Mouse (Mus musculus) hindbrain, embryonic 16.5 days (tissue): ENCODE results near the gene Uba7. TPM values are rescaled to one million over a fixed set of nuclear protein-coding genes. Genes with fewer than 3 reads are reported as not detected.

Experiments
- ATAC-seq: fragments of 200-750 bp; cut with Nextera tagmentation; 2 replicates; pipeline ENCODE4 v1.8.0; 2017; ENCODE audit warnings: moderate TSS enrichment, moderate library complexity
- H3K27ac ChIP-seq: fragments of 300-500 bp; sonication (generic); 2 replicates; pipeline ENCODE4 v1.5.1; 2014; ENCODE audit warnings: low read depth, mild to moderate bottlenecking, control low read depth, low read length, moderate library complexity
- H3K27me3 ChIP-seq: fragments of 300-500 bp; sonication (generic); replicated peaks from 2 replicates; pipeline ENCODE4 v1.6.1; 2014; ENCODE audit warnings: low read length; ENCODE audit not compliant: control insufficient read depth, insufficient read depth
- H3K36me3 ChIP-seq: fragments of 300-500 bp; sonication (generic); 2 replicates; pipeline ENCODE4 v1.6.1; 2014; ENCODE audit warnings: mild to moderate bottlenecking, low read length, moderate library complexity, mixed read lengths; ENCODE audit not compliant: control insufficient read depth, insufficient read depth
- H3K4me1 ChIP-seq: fragments of 300-500 bp; sonication (generic); 2 replicates; pipeline ENCODE4 v1.6.1; 2014; ENCODE audit warnings: low read depth, low read length; ENCODE audit not compliant: control insufficient read depth, insufficient read depth
- H3K4me2 ChIP-seq: fragments of 300-500 bp; sonication (generic); 2 replicates; pipeline ENCODE4 v1.6.1; 2014; ENCODE audit warnings: mild to moderate bottlenecking, low read length, control low read depth, moderate library complexity
- H3K4me3 ChIP-seq: fragments of 300-500 bp; sonication (generic); 2 replicates; pipeline ENCODE4 v1.5.1; 2014; ENCODE audit warnings: mild to moderate bottlenecking, low read length, control low read depth, moderate library complexity
- H3K9ac ChIP-seq: fragments of 300-500 bp; sonication (generic); 2 replicates; pipeline ENCODE4 v1.6.1; 2014; ENCODE audit warnings: low read depth, mild to moderate bottlenecking, control low read depth, low read length, moderate library complexity
- H3K9me3 ChIP-seq: fragments of 300-500 bp; sonication (generic); 2 replicates; pipeline ENCODE4 v1.6.1; 2014; ENCODE audit warnings: mild to moderate bottlenecking, low read length, moderate library complexity; ENCODE audit not compliant: control insufficient read depth
- WGBS: fragments of 180-500 bp; shearing (Covaris S2); extraction: QIAGEN DNeasy Blood & Tissue Kit; methylation state at CpG from one replicate; pipeline ENCODE4 v1.1.7; 2014; 5-methylcytosine and 5-hydroxymethylcytosine counted together
- polyA plus RNA-seq: library from polyadenylated mRNA; unstranded; fragments of >200 nt; fragmentation: Nextera tagmentation; extraction: Ambion mirVana; gene quantifications from 2 replicates; pipeline ENCODE4 v1.2.1, GENCODE M21; 2015

Uba7 gene
- polyA plus RNA-seq, 1 experiment from 2014 or later, result 9.6 TPM

DNA sequence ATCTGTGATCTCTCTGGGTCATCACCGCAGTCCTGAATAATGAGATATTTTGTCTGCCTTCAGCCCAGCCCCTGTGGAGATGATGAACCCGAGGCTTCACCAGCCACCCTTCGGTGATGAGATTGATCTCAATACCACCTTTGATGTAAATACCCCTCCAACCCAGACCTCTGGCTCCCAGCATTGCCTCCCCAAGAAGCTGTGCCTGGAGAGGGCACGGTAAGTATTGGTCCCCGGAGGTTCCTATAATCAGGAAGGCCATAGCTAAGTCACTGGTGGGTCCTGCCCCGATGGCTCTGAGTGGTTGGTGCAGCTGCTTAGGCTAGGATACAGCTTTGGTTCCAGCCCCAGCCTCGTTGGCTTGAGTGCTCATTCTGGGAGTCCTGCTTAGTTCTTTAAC, 6.8 kb upstream of the Uba7 start:
- Histone ChIP-seq H3K9ac (no peak overlapping the region), H3K4me1 (no peaks in the 10 kb centered on the region), H3K27ac (no peak overlapping the region), H3K9me3 (no peaks in the 10 kb centered on the region), H3K4me3 (no peak overlapping the region), H3K27me3 (no peaks in the 10 kb centered on the region), H3K36me3 (0 out of 2 replicates have a peak, but pooled peaks cover 3% of the 10 kb centered on the region), H3K4me2 (no peak overlapping the region)
- 92% methylated on average over 7 of the region's 7 CpGs for WGBS
- ATAC-seq, result no peak

DNA sequence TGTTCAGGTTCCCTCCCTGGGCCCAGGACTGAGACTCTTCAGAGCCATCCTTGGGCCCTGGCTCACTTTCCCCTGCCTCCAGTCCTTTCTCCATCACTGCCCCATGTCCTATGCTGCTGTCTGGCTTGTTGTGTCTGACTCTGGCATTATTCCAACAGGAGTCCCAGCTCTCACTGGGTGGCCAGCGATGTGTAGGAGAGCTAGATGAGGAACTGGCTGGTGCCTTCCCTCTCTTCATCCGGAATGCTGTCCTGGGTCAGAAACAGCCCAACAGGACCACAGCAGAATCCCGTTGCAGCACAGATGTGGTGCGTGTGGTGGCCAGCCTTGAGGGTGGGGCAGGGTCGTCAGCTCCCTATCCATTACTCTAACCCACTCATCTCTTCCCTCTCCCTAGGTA, 5.0 kb upstream of the Uba7 start:
- Histone ChIP-seq H3K27me3 (no peaks in the 10 kb centered on the region), H3K9ac (no peak overlapping the region), H3K4me2 (no peak overlapping the region), H3K4me3 (no peak overlapping the region), H3K9me3 (no peaks in the 10 kb centered on the region), H3K27ac (no peak overlapping the region), H3K36me3 (0 out of 2 replicates have a peak, but pooled peaks cover 3% of the 10 kb centered on the region), H3K4me1 (no peaks in the 10 kb centered on the region)
- no peak for ATAC-seq
- 84% methylated on average over 5 of the region's 5 CpGs for WGBS

DNA sequence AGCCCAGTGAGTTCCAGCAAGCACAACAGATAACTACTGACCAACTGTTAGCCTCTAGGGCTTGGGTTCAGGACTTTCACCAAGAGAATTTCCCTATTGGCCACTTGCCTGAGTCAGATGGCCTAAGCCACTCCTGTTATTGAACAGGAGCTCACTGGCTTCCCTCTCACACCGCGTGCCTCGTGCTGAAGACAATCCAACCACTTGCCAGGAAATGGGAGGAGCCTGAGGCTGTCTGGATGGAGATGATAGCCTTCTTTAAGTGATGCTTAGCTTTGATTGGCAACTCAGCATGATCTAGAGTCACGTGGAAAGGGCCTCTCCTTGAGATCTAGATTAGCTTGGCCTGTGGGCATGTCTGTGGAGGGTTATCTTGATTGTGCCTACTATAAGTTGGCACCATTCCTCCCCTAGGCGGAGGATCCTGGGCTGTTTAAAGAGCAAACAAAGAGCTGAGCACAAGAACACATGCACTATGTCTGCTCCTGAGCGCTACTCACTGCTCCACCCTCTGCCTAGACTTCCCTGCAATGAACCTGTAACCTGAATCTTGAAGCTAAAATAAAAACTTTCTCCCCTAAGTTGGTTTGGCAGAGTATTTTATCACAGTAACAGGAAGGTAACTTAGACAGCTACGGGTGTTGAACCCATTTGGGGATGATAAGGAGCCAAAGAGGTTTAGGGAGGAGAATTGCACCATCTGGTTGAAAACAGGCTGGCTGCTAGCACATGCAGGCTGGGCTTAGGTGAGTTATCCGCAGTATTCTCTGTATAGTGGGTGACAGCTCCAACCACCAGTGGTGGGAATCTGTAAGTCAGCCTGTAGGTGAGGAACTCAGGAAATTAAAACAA, 3.4 kb upstream of the Uba7 start:
- 0 out of 2 replicates have a peak, but pooled peaks cover 3% of the 10 kb centered on the region for H3K36me3 ChIP-seq
- no peaks in the 10 kb centered on the region for H3K9me3 ChIP-seq
- no peak overlapping the region for H3K4me2 ChIP-seq
- no peak overlapping the region for H3K9ac ChIP-seq
- H3K27ac ChIP-seq, result no peak overlapping the region
- no peaks in the 10 kb centered on the region for H3K4me1 ChIP-seq
- 87% methylated on average over 8 of the region's 8 CpGs for WGBS
- no peak overlapping the region for H3K4me3 ChIP-seq
- no peaks in the 10 kb centered on the region for H3K27me3 ChIP-seq
- ATAC-seq, result no peak

DNA sequence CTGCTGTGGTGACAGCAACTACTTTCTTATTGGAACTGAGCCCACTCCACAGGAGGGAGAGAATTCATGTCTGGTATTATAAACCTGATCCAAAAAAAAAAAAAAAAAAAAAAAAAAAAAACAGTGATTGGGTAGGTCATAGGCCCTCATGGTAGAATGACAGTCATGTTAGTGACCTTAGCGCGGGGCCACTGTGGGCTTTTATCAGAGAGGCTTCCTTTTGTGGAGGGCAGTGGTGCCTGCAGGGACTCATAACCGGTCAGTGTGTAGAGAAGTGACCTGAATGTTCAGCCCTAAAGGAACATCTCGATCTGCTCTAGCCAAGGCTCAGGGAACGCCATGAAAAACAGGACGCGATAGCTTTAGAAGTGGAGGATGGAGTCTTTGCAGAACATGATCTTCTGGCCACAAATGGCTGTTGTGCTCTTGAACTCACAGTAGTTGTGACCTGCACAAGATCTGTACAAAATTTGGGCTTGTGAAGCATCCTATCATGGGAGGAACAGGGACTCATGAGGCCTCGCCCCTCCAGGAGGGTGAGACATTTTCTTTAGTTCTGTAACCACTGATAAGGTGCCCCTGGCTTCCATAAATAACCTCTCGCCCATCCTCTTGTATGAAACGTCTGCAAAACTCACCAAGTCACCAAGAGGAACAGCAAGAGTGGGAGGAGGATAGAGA, 674 bp upstream of the Uba7 start:
- ATAC-seq, result no peak
- H3K36me3 ChIP-seq, result 0 out of 2 replicates have a peak, but pooled peaks cover 3% of the 10 kb centered on the region
- H3K27me3 ChIP-seq, result no peaks in the 10 kb centered on the region
- H3K27ac ChIP-seq, result no peak overlapping the region
- no peak overlapping the region for H3K4me3 ChIP-seq
- H3K4me1 ChIP-seq, result no peaks in the 10 kb centered on the region
- no peak overlapping the region for H3K4me2 ChIP-seq
- H3K9me3 ChIP-seq, result no peaks in the 10 kb centered on the region
- no peak overlapping the region for H3K9ac ChIP-seq
- 84% methylated on average over 10 of the region's 10 CpGs for WGBS

DNA sequence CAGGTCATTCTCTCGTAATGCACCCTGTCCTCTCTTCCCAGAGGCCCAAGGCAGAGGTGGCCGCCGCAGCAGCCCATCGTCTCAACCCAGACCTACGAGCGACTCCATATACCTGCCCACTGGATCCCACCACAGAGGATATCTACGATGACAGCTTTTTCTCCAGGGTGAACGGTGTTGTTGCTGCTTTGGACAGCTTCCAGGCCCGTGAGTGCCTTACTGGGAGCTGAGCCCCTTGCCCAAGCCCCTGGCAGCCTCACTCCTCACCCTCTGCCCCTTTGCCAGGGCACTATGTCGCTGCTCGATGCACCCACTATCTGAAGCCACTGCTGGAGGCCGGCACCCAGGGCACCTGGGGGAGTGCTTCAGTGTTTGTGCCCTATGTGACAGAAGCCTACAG, 3.5 kb downstream of the Uba7 start:
- Histone ChIP-seq H3K9me3 (no peaks in the 10 kb centered on the region), H3K4me2 (no peak overlapping the region), H3K27ac (no peak overlapping the region), H3K4me3 (no peak overlapping the region), H3K9ac (no peak overlapping the region), H3K36me3 (no peaks in the 10 kb centered on the region), H3K4me1 (no peaks in the 10 kb centered on the region), H3K27me3 (no peaks in the 10 kb centered on the region)
- no peak for ATAC-seq
- WGBS, result 92% methylated on average over 12 of the region's 12 CpGs

GRCm38 (mm10) chr9:107981684-107982605, 6.6 kb downstream of the Uba7 start:
- Histone ChIP-seq H3K36me3 (no peaks in the 10 kb centered on the region), H3K4me2 (peak overlapping the region; percentile 7; the same call in 1 of the 2 replicates), H3K9me3 (no peaks in the 10 kb centered on the region), H3K4me1 (peaks cover 10% of the 10 kb centered on the region), H3K27ac (peak overlapping the region; percentile 70), H3K9ac (peak overlapping the region; percentile 11; the same call in 1 of the 2 replicates), H3K4me3 (no peak overlapping the region), H3K27me3 (0 out of 2 replicates have a peak, but pooled peaks cover 3% of the 10 kb centered on the region)
- ATAC-seq, result no peak
- WGBS, result 63% methylated on average over 6 of the region's 7 CpGs

DNA sequence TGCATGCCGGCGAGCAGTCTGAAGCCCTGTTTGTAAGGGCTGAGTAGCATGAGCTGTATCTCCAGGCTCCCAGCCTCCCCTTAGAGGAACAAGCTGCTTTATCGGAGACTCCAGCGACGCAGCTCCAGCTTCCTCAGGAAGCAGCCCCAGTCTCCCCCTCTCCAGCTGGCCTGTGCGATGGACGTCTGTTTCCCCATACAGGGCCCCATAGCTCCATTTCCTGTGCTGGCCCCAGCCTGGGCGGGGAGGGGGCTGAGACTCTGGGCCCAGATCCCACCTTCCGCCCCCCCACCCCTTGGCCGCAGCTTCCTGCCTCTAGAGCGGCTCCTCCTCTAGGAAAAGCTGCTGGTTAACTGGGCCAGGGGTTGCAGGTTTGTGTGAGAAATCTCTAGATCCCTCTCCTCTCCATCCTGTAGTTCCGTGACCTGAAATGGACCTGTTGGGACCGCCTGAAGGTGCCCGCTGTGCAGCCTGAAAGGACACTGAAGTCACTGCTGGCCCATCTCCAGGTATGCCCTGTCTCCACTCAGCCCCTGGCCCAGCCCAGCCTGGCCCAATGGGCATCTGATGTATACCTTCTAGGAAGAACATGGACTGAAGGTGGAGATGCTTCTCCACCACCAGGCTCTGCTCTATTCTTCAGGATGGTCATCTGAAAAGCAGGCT, 7.5 kb downstream of the Uba7 start, which contains the start of gene Gm20661:
Gene Gm20661, plus strand, starts transcription at position 378 of the 666 bp plus-strand sequence.
- Histone ChIP-seq H3K27ac (peak within 1 kb of the TSS; percentile 73), H3K9ac (peak within 1 kb of the TSS; percentile 25; the same call in 1 of the 2 replicates), H3K27me3 (0 out of 2 replicates have a peak, but pooled peaks cover 3% of the 10 kb centered on the region), H3K9me3 (no peaks in the 10 kb centered on the region), H3K4me3 (0 out of 2 replicates have a peak within 1 kb of the TSS, but pooled peaks have one; percentile 0), H3K4me2 (peak within 1 kb of the TSS; percentile 86), H3K36me3 (no peaks in the 10 kb centered on the region), H3K4me1 (peaks cover 10% of the 10 kb centered on the region)
- ATAC-seq, result peak; percentile 34
- WGBS, result 54% methylated on average over 14 of the region's 14 CpGs

GRCm38 (mm10) chr9:107983421-107983890, 8.2 kb downstream of the Uba7 start:
- whole genome bisulfite sequencing, result 39% methylated on average over 4 of the region's 4 CpGs
- Histone ChIP-seq H3K27me3 (0 out of 2 replicates have a peak, but pooled peaks cover 3% of the 10 kb centered on the region), H3K9me3 (no peaks in the 10 kb centered on the region), H3K27ac (peak overlapping the region; percentile 73), H3K4me2 (peak overlapping the region; percentile 86), H3K4me3 (0 out of 2 replicates have a peak overlapping the region, but pooled peaks have one; percentile 0), H3K4me1 (peaks cover 10% of the 10 kb centered on the region), H3K9ac (peak overlapping the region; percentile 25; the same call in 1 of the 2 replicates), H3K36me3 (no peaks in the 10 kb centered on the region)
- no peak for ATAC-seq
